Mouse (Mus musculus): ENCODE results near the gene Kcp. TPM values are rescaled to one million over a fixed set of nuclear protein-coding genes. Genes with fewer than 3 reads are reported as not detected.

The Kcp gene
- total and polyA plus RNA-seq, 2 experiments from 2014 or later = 7.7 to 27.5 TPM

- H3K9ac ChIP-seq (replicated peaks; ENCODE audit: low read length) = no peak overlapping the region
- ATAC-seq (no peak), DNase-seq (ENCODE audit: low spot score) (no peak)
- peaks cover 5% of the 10 kb centered on the region; the same call in 1 of the 2 replicates for H3K4me1 ChIP-seq (ENCODE audit: insufficient read depth, low read length)
- no peak overlapping the region for H3K4me3 ChIP-seq (ENCODE audit: low read length)
- no peak for TF ChIP-seq CTCF (IDR thresholded peaks at IDR 0.05; ENCODE audit: low read depth)
- H3K36me3 ChIP-seq (ENCODE audit: insufficient read depth, low read length) = no peaks in the 10 kb centered on the region
- H3K27me3 ChIP-seq (ENCODE audit: insufficient read depth, low read length) = peaks cover 15% of the 10 kb centered on the region; the same call in 1 of the 2 replicates
- no peak overlapping the region for H3K27ac ChIP-seq
- WGBS = 70% methylated on average over 6 of the region's 6 CpGs
- H3K4me2 ChIP-seq (ENCODE audit: low read depth, low read length) = no peak overlapping the region
- 0 out of 2 replicates have a peak, but pooled peaks cover 4% of the 10 kb centered on the region for H3K9me3 ChIP-seq (ENCODE audit: low read length)
Observed at GRCm38 (mm10) chr6:29524034-29524489, 16.3 kb upstream of the Kcp start.

- H3K9me3 ChIP-seq (ENCODE audit: low read length) = 0 out of 2 replicates have a peak, but pooled peaks cover 4% of the 10 kb centered on the region
- H3K27ac ChIP-seq = no peak overlapping the region
- no peak overlapping the region for H3K4me2 ChIP-seq (ENCODE audit: low read depth, low read length)
- no peaks in the 10 kb centered on the region for H3K36me3 ChIP-seq (ENCODE audit: insufficient read depth, low read length)
- 68% methylated on average over 12 of the region's 12 CpGs for WGBS
- H3K27me3 ChIP-seq (ENCODE audit: insufficient read depth, low read length) = peaks cover 11% of the 10 kb centered on the region; the same call in 1 of the 2 replicates
- H3K9ac ChIP-seq (replicated peaks; ENCODE audit: low read length) = no peak overlapping the region
- H3K4me3 ChIP-seq (ENCODE audit: low read length) = no peak overlapping the region
- ATAC-seq (no peak), DNase-seq (ENCODE audit: low spot score) (no peak)
- no peak for TF ChIP-seq CTCF (IDR thresholded peaks at IDR 0.05; ENCODE audit: low read depth)
- H3K4me1 ChIP-seq (ENCODE audit: insufficient read depth, low read length) = peaks cover 5% of the 10 kb centered on the region; the same call in 1 of the 2 replicates
Observed at GRCm38 (mm10) chr6:29523301-29524033, 15.7 kb upstream of the Kcp start.

- ATAC-seq (no peak), DNase-seq (ENCODE audit: low spot score) (no peak)
- 0 out of 2 replicates have a peak, but pooled peaks cover 4% of the 10 kb centered on the region for H3K9me3 ChIP-seq (ENCODE audit: low read length)
- no peaks in the 10 kb centered on the region for H3K36me3 ChIP-seq (ENCODE audit: insufficient read depth, low read length)
- no peak for TF ChIP-seq CTCF (IDR thresholded peaks at IDR 0.05; ENCODE audit: low read depth)
- H3K4me2 ChIP-seq (ENCODE audit: low read depth, low read length) = no peak overlapping the region
- H3K27ac ChIP-seq = no peak overlapping the region
- H3K4me3 ChIP-seq (ENCODE audit: low read length) = no peak overlapping the region
- WGBS = 79% methylated on average over 6 of the region's 6 CpGs
- 0 out of 2 replicates have a peak, but pooled peaks cover 5% of the 10 kb centered on the region for H3K27me3 ChIP-seq (ENCODE audit: insufficient read depth, low read length)
- peaks cover 5% of the 10 kb centered on the region; the same call in 1 of the 2 replicates for H3K4me1 ChIP-seq (ENCODE audit: insufficient read depth, low read length)
- H3K9ac ChIP-seq (replicated peaks; ENCODE audit: low read length) = no peak overlapping the region
Observed at GRCm38 (mm10) chr6:29522626-29523300, 15.0 kb upstream of the Kcp start.

GRCm38 (mm10) chr6:29517139-29517538 lies 9.4 kb upstream of the Kcp start:
- Histone ChIP-seq H3K9me3 (ENCODE audit: low read length) (0 out of 2 replicates have a peak, but pooled peaks cover 4% of the 10 kb centered on the region), H3K27me3 (ENCODE audit: insufficient read depth, low read length) (no peaks in the 10 kb centered on the region), H3K4me3 (ENCODE audit: low read length) (no peak overlapping the region), H3K27ac (no peak overlapping the region), H3K36me3 (ENCODE audit: insufficient read depth, low read length) (no peaks in the 10 kb centered on the region), H3K9ac (replicated peaks; ENCODE audit: low read length) (no peak overlapping the region), H3K4me1 (ENCODE audit: insufficient read depth, low read length) (peaks cover 7% of the 10 kb centered on the region; the same call in 1 of the 2 replicates), H3K4me2 (ENCODE audit: low read depth, low read length) (no peak overlapping the region)
- ATAC-seq (0 out of 2 replicates have a peak, but pooled peaks have one; percentile 24), DNase-seq (ENCODE audit: low spot score) (peak; percentile 51)
- 8% methylated on average over 5 of the region's 5 CpGs for WGBS
- peak; percentile 72 for TF ChIP-seq CTCF (IDR thresholded peaks at IDR 0.05; ENCODE audit: low read depth)

GRCm38 (mm10) chr6:29513284-29513683 lies 5.5 kb upstream of the Kcp start:
- Histone ChIP-seq H3K4me1 (ENCODE audit: insufficient read depth, low read length) (peaks cover 7% of the 10 kb centered on the region; the same call in 1 of the 2 replicates), H3K4me2 (ENCODE audit: low read depth, low read length) (peak overlapping the region; percentile 51), H3K9ac (replicated peaks; ENCODE audit: low read length) (no peak overlapping the region), H3K36me3 (ENCODE audit: insufficient read depth, low read length) (no peaks in the 10 kb centered on the region), H3K4me3 (ENCODE audit: low read length) (peak overlapping the region; percentile 11; the same call in 1 of the 2 replicates), H3K27me3 (ENCODE audit: insufficient read depth, low read length) (no peaks in the 10 kb centered on the region), H3K9me3 (ENCODE audit: low read length) (no peaks in the 10 kb centered on the region), H3K27ac (peak overlapping the region; percentile 4; the same call in 1 of the 2 replicates)
- 2% methylated on average over 11 of the region's 11 CpGs for WGBS
- no peak for TF ChIP-seq CTCF (IDR thresholded peaks at IDR 0.05; ENCODE audit: low read depth)
- DNase-seq (ENCODE audit: low spot score) (peak; percentile 65), ATAC-seq (peak; percentile 73)

GRCm38 (mm10) chr6:29509086-29509485 lies 1.3 kb upstream of the Kcp start:
- DNase-seq (ENCODE audit: low spot score) (no peak), ATAC-seq (no peak)
- H3K27me3 ChIP-seq (ENCODE audit: insufficient read depth, low read length) = no peaks in the 10 kb centered on the region
- no peak overlapping the region for H3K27ac ChIP-seq
- H3K9me3 ChIP-seq (ENCODE audit: low read length) = no peaks in the 10 kb centered on the region
- H3K4me1 ChIP-seq (ENCODE audit: insufficient read depth, low read length) = peaks cover 7% of the 10 kb centered on the region; the same call in 1 of the 2 replicates
- no peak for TF ChIP-seq CTCF (IDR thresholded peaks at IDR 0.05; ENCODE audit: low read depth)
- H3K4me3 ChIP-seq (ENCODE audit: low read length) = no peak overlapping the region
- H3K36me3 ChIP-seq (ENCODE audit: insufficient read depth, low read length) = no peaks in the 10 kb centered on the region
- H3K4me2 ChIP-seq (ENCODE audit: low read depth, low read length) = no peak overlapping the region
- H3K9ac ChIP-seq (replicated peaks; ENCODE audit: low read length) = no peak overlapping the region
- WGBS = 49% methylated on average over 2 of the region's 2 CpGs

Data from hindbrain, postnatal 0 days (tissue).